Mouse (Mus musculus): ENCODE results near the gene Psmb7.

Gene Psmb7

DNA sequence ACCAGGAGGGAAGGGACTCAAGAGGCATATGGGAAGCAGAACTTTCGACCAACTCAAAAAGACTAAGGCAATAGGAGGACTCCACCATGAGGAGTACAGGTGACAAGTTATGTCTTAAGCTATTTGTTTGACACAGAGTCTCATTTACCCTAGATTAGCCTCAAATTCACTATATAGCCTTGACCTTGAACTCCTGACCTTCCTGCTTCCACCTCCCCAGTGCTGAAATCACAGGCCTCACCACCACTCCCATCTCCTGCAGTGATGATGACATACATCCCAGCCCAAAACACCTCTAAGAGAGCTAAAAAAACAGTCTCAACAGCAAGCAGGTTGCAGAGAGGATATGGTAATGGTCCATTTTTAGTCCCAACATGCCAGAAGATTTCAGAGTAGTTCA, 2.1 kb downstream of the Psmb7 start:
- DNase-seq (ENCODE audit: low spot score in 2 of 2): no peak

DNA sequence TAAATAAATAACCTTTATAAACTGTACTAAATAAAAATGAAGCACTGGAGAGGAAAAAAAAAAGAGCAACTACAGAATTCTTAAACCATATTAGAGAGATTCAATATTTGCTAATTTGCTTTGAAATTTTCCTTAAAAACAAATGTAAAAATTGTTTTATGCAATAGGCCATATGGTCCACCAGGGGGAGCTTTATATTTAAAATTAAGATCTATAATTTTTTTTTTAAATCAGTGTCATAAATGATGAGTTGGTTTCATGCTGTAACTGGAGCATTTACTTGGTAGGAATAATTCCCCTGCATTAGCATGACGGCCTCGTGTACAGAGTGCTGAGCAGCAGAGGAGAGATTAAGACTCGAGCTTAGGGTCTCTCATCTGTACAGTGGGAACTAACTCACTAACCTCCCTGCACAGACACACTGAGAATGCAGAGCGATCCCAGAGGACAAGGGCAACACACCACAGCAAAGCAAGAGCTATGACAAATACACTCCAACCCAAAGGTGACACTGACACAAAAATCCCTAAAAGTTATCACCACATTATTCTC, 6.1 kb downstream of the Psmb7 start:
- no peak for DNase-seq (ENCODE audit: low spot score in 2 of 2)

- no peak for DNase-seq (ENCODE audit: low spot score in 2 of 2)
These were observed 13.3 kb downstream of the Psmb7 start for GRCm38 (mm10) chr2:38630574-38630973.

DNA sequence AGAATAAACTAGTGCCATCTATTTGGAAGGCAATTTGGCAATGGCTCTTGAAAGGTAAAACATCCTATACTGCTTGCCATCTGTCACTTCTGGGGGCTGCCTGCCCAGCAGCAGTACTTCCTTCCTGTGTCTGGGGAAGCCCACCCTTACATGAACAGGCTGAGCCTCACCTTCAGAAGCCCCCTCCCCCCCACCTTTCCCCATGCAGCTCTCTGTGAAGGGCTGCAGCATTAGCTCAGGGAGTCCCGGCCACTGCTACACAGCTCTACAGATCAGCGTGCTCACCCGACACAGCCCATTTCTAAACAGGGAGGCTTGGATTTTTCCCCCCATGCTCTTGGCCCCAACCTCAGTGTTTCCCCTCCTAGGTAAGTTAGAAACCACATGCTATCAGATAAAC, 14.4 kb downstream of the Psmb7 start:
- DNase-seq (ENCODE audit: low spot score in 2 of 2): no peak

DNA sequence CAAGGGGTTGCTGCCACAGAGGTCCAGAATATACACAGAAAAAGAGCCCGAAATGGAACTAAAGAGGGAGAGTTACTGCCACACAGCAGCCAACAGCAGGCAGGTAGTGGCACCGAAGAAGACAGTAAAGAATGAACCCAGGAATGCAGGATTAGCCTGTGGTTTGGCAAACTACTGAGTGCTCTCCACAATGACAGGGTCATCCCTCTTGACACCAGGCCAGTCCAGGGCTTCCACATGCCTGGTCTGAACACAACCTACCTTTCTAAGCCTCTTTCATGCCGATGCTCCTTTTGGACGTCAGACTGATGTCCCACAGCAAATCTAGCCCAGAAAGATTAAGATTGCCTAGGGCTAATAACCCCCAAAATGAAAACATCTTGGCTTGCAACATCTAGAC, 15.1 kb downstream of the Psmb7 start:
- DNase-seq (ENCODE audit: low spot score in 2 of 2): no peak

DNA sequence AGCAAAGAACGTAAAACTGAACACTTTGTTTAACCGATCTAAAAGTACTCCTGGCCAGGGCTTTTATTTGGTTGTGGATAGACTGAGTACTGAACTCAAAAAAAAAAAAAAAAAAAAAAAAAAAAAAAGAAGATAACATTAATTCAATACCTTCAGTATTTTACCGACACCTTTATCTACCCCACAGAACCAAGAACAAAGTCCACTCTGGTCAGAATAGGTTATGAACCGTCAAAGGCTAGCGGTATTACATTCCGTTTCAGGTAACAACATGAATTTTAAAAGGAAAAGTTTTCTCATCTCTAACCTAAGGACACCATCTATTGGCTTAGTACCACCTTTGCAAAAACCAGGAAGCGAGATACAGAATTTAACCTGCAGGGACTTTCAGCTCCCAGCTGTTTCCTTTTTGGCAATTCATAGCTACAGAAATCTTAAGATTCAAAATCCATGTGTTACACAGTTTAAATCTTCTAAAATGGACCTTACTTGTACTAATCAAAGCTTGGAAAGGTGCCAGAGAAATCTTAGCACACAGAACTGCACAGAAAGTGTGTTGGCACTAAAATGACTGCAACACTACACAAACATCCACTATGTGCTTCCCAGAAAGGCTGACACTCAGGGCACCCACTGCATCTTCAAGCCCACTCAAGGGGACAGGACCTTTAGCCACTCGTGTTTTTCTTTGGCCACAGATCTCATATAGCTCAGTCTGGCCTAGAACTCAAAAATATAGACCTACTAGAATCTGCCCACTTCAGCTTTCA, 19.9 kb downstream of the Psmb7 start:
- DNase-seq (ENCODE audit: low spot score in 2 of 2): no peak

GRCm38 (mm10) chr2:38623411-38623810, 20.5 kb downstream of the Psmb7 start:
- no peak for DNase-seq (ENCODE audit: low spot score in 2 of 2)

DNA sequence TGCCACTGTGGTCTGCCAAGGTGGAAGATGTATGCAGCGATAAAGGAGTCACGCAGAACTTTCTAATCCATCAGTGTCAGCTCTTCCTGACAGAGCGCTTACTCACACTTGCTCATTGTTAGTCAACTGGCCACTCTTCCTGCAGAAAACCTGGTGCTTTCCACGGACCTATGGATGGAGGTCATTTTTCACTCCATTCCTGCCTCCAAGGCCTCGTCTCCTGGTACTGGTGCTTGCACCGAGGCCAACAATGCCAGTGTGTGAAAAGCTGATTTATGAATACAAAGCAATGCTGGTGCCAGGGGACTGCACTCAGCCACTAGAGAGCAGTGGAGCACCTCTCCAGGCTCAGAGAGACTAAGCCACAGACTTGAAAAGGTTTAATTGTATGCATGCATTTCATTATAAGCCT, 22.3 kb downstream of the Psmb7 start:
- peak; percentile 50 to 54 for DNase-seq (ENCODE audit: low spot score in 2 of 2)

DNA sequence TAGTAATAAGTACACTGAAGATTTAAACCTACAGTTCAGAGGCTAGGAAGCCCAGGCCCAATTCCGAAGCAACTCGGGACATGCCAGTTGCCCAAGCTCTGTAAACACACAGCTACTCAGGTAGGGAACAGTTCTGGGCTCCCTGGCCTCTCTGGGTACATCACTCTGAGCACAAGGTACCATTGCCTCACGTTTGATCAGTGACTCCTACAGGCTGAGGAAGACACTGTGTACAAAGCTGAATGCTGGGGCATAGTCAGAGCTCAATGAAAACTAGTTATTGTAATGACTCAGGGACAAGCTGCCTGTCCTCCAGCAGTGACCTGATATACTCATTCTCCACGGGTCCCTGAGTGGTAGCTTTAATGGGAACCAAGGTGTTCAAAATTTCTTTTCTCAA, 22.8 kb downstream of the Psmb7 start:
- no peak for DNase-seq (ENCODE audit: low spot score in 2 of 2)

DNA sequence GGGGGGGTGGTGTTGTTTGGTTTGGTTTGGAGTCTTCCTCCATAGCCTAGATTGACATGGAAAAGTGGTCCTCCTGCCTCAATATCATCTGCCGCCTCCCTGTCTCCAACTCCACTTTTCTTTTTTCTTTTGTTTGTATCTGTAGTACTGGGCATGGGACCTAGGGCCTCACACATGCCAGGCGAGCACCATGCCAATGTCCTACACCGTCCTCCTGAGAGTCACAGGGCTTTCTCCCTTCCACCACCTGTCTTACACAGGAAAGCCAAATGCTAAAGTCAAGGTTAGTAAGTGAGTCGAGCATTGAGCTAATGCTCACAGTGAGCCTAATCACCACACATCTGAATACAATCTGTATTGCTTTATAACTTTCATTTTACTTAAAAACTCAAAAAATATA, 24.1 kb downstream of the Psmb7 start:
- no peak for DNase-seq (ENCODE audit: low spot score in 2 of 2)

DNA sequence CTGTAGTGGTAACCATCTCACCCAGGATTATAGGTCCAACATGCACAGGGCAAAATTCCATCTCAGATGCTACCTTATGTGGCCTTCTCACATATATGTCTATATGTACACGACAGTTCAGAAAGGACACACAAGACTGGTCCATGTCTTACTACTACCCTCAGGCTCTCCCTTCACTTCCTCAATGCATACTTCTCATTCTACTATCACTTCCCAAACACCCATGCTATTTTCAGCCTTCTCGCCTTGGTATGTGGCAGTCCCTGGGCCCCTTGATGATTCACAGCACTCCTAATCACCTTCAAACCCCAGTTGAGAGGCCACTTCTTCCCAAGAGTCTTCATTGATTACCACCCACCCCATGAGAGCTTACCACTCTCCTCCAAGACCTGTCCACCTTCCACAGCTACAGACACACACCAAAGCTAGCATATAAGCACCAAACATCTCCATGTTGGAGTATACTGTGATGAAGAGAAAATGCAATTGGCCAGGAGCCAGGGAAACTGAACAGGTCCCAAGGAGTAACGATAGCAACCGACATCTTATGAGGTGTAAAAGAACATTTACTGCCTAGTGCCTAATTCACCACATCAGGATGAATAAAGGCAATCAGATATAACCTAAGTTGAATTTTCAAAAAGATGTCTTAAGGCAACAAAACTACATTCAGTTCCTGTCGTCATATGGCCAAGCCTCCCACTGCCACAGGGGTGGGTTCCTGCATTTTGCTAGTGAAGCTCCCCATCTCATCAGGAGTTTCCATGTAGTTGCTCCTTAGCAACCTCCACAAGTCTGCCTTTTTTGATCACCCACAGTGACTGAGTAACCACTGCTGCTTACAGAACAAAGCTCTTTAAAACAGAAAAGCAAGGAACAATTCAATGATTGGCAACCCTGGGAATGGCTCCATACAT, 26.7 kb downstream of the Psmb7 start:
- peak in 1 of 2 experiments; percentile 21 for DNase-seq (ENCODE audit: low spot score in 2 of 2)

- DNase-seq (ENCODE audit: low spot score in 2 of 2): peak in 1 of 2 experiments; percentile 34
These were observed 27.8 kb downstream of the Psmb7 start for GRCm38 (mm10) chr2:38616072-38616471.

DNA sequence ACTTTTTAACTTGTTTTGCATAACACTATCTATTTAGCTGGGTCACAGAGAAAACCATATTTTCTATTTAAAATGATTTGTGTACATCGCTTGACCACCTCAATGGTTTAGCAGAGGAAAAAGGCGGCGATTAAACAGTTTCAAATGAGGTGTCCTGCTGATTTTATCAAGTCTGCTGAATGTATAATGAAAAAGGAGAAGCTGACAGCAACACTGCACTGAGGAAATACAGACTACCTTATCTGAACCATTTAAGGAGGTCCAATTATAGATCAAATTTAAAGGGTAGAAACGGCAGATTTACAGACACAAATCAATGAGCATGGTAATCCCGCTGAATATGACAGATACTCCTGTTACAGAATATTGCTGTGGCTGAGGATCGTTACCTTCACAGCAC, 29.4 kb downstream of the Psmb7 start:
- no peak for DNase-seq (ENCODE audit: low spot score in 2 of 2)

- no peak for DNase-seq (ENCODE audit: low spot score in 2 of 2)
These were observed 30.3 kb downstream of the Psmb7 start for GRCm38 (mm10) chr2:38613576-38613975.

GRCm38 (mm10) chr2:38612596-38612995, 31.3 kb downstream of the Psmb7 start:
- DNase-seq (ENCODE audit: low spot score in 2 of 2): no peak

- no peak for DNase-seq (ENCODE audit: low spot score in 2 of 2)
These were observed 33.7 kb downstream of the Psmb7 start for GRCm38 (mm10) chr2:38610161-38610560.

- no peak for DNase-seq (ENCODE audit: low spot score in 2 of 2)
These were observed 34.6 kb downstream of the Psmb7 start for GRCm38 (mm10) chr2:38609310-38609709.

DNA sequence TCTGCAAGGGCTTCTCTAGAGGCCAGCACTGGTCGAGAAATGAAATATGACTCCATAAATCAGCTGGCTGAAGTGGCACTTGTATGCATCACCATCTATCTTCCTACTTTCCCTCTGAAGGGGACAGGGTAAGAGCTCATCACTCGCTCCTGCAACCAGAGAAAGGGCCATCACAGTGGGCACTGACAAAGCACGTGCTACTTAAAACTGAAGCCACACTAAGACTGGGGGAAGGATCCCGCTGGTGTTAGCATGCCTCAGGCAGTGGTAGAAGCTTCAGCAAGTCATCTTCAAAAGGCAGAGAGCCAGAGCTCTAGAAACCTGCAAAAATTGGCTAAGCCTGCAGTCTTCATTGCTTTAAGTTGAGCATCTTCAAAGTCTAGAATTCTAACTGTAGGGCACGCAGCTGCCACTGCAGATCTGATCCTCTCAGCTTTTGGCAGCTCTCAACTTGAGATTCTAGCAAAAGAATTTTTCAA, 35.0 kb downstream of the Psmb7 start:
- DNase-seq (ENCODE audit: low spot score in 2 of 2): no peak

- no peak for DNase-seq (ENCODE audit: low spot score in 2 of 2)
These were observed 36.2 kb downstream of the Psmb7 start for GRCm38 (mm10) chr2:38607716-38608115.

DNA sequence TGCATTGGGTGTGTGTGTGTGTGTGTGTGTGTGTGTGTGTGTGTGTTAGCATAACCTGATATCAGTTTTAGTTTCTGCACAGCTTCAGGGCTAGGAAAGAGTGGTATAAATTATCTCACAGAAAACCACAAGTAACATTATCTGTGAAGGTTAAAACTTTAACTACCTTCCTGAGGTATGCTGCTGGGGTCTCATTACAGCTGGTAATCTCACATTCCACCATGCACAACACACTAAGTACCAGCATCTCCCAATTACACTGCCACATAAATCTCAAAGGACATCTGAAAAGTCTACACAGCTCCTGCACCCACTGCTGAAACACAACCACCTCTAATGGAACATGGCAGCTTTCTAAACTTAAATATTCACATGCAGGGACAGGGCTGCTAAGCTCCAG, 43.0 kb downstream of the Psmb7 start:
- no peak for DNase-seq (ENCODE audit: low spot score in 2 of 2)

- DNase-seq (ENCODE audit: low spot score in 2 of 2): no peak
These were observed 45.5 kb downstream of the Psmb7 start for GRCm38 (mm10) chr2:38598395-38598794.

DNA sequence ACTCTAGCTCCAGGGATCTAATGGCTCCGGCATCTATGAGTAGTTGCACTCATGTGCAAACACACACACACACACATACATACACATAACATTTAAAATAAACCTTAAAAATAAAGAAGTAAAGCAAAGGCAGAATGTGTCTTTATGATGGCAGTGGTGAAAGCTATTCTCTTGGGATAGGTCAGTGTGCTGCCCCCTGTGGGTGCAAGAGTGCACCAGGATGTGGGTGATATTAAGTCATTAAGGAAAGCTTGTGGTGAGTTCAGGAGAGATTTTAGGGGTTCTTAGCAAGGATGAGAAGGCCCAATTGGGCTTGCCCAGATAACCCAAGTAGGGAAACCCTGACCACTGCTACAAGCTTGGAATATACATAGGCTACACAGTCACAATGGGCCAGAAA, 46.0 kb downstream of the Psmb7 start:
- no peak for DNase-seq (ENCODE audit: low spot score in 2 of 2)

DNA sequence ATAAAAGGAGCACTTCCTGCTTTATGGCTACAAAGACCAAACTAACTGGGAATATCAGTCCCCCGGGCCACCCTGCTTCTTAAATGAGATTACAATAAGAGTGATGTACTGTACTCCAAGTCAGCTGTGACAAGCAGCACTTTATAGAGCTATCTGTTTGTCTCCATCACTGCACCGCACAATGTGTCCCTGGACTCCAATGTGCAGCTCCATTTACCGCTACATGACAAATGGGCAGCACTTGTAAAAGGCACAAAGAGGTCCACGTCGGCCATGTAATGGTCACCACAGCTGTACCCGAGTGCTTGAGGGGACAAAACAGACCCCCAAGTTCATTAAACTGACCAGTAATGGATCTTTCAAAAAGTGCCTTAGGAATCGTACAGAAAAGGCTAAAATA, 49.0 kb downstream of the Psmb7 start:
- DNase-seq (ENCODE audit: low spot score in 2 of 2): no peak

Measured in right cerebral cortex, adult 2 months (tissue).